Mouse (Mus musculus): Measurements from ENCODE around the gene Anpep.
"Not testable (repeated sequence)": the region's sequence is repeated elsewhere in the genome, so short reads cannot be mapped to it uniquely, and the experiment has no call there.

The Anpep gene

GRCm38 (mm10) chr7:79810611-79811506, 50.0 kb downstream of the Anpep start, which contains the start of gene Mesp2:
Gene Mesp2 (plus strand): TSS chr7:79810727.
- DNase-seq, result peak; percentile 67

- peak; percentile 45 for DNase-seq
Observed at GRCm38 (mm10) chr7:79808561-79808960, 52.3 kb downstream of the Anpep start.

GRCm38 (mm10) chr7:79803887-79804286, 57.0 kb downstream of the Anpep start:
- DNase-seq, result peak; percentile 42

- no peak for DNase-seq
Observed at GRCm38 (mm10) chr7:79802037-79802436, 58.8 kb downstream of the Anpep start.

GRCm38 (mm10) chr7:79801391-79801790, 59.5 kb downstream of the Anpep start:
- no peak for DNase-seq

- DNase-seq, result no peak
Observed at GRCm38 (mm10) chr7:79800336-79800735, 60.5 kb downstream of the Anpep start.

- no peak for DNase-seq
Observed at GRCm38 (mm10) chr7:79799506-79799905, 61.4 kb downstream of the Anpep start.

- DNase-seq, result peak; percentile 88
Observed at GRCm38 (mm10) chr7:79799048-79799447, 61.8 kb downstream of the Anpep start.

- DNase-seq, result no peak
Observed at GRCm38 (mm10) chr7:79798606-79799005, 62.3 kb downstream of the Anpep start.

GRCm38 (mm10) chr7:79793688-79794087, 67.2 kb downstream of the Anpep start, which contains the start of gene Mesp1:
Gene Mesp1 (minus strand): TSS chr7:79793788.
- no peak for DNase-seq

- DNase-seq, result no peak
Observed at GRCm38 (mm10) chr7:79792635-79793421, 68.0 kb downstream of the Anpep start.

GRCm38 (mm10) chr7:79789812-79790211, 71.0 kb downstream of the Anpep start:
- DNase-seq, result not testable (repeated sequence)

- peak; percentile 84 for DNase-seq
Observed at GRCm38 (mm10) chr7:79786295-79786694, 74.6 kb downstream of the Anpep start.

- peak; percentile 59 for DNase-seq
Observed at GRCm38 (mm10) chr7:79782516-79782855, 78.4 kb downstream of the Anpep start.

GRCm38 (mm10) chr7:79781826-79782515, 78.9 kb downstream of the Anpep start:
- DNase-seq, result peak; percentile 40

GRCm38 (mm10) chr7:79780647-79781626, 79.9 kb downstream of the Anpep start:
- peak; percentile 87 for DNase-seq

Data from kidney, adult 9 months (tissue).